Mouse (Mus musculus): ENCODE results near the gene Arpc2.

The Arpc2 gene

DNA sequence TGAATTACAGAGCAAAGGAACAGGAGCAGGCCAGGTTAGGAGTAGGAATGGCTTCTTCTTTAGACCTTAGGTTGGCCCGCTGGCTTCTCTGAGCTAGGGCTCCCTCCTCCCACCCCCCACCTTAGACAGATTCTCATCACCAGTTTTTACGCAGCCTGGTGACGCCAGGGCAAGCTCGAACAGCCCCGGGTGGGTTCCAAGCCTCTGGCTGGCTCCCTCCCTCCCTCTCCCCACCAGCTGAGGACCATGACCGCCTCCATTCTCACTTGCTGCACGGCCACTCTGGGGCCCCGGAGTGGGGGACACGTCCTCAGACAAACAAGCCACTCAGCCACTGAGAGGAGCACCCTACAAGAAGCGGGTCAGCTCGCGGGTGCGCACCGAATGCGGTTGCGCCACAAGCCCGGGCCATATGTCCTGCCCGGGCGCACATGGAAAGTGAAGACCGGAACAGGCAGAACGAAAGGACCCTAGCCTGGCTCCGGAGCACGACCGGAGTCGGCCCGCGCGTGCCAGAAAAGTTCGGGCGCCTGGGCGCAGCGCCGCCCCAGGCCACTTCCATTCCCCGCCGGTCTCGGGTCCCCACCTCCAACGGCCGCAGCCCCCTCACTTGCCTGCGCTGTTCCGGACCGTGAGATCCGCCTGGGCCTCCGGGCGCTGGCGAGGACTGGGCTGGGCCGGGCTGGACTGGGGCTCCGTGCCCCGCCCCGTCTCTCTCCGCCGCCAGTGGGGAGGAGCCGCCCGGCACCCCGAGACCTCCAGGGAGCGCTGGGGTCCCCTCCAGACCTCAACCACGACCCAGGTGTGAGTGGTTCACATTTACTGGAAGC lies 67.8 kb downstream of the Arpc2 start:
- peak; percentile 69 for DNase-seq

DNA sequence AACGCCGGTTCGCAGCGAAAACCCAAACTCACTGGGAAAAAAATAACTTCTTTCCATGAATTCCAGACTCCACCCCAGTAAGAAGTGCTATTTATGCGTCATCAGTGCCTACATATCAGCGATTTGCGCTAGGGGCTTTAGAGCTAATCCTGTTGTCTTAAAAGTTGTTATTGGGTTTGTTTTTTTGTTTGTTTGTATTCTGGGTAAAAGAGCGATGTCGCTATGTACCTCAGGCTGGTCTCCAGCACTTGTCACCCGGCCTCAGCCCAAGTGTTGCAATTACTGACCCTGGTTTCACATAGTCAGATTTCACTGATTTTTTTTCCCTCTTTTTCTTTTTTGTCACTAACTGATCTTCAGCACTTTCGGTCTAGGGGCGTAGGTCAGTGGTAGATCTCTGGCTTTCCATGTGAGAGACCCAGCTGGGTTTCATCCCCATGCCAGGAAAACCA lies 68.5 kb downstream of the Arpc2 start:
- DNase-seq: no peak

GRCm38 (mm10) chr1:74304946-74305345 lies 69.1 kb downstream of the Arpc2 start:
- DNase-seq: peak; percentile 20

DNA sequence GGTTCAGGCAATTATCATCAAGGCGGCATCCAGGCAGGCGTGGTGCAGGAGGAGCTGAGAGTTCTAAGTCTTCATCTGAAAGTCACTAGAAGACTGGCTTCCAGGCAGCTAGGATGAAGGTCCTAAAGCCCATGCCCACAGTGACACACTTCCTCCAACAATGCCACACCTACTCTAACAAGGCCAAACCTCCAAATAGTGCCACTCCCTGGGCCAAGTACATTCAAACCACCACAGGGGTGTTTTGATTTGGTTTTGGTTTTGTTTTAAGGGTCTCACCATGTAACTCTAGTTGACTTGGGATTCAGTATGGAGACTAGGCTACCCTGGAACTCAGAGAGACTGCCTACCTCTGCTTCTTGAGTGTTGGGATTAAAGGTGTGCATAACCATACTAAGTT lies 69.6 kb downstream of the Arpc2 start, which contains the start of gene Tmbim1:
Tmbim1 (minus strand) TSS at position 101 of the 400 bp plus-strand sequence.
- DNase-seq: no peak

- no peak for DNase-seq
Observed at GRCm38 (mm10) chr1:74307146-74307545, 71.3 kb downstream of the Arpc2 start.

GRCm38 (mm10) chr1:74308001-74308964 lies 72.4 kb downstream of the Arpc2 start:
- no peak for DNase-seq

GRCm38 (mm10) chr1:74309767-74310166 lies 73.9 kb downstream of the Arpc2 start:
- no peak for DNase-seq

GRCm38 (mm10) chr1:74313049-74313692 lies 77.3 kb downstream of the Arpc2 start:
- DNase-seq: peak; percentile 69

- DNase-seq: no peak
Observed at GRCm38 (mm10) chr1:74314796-74315195, 78.9 kb downstream of the Arpc2 start.

DNA sequence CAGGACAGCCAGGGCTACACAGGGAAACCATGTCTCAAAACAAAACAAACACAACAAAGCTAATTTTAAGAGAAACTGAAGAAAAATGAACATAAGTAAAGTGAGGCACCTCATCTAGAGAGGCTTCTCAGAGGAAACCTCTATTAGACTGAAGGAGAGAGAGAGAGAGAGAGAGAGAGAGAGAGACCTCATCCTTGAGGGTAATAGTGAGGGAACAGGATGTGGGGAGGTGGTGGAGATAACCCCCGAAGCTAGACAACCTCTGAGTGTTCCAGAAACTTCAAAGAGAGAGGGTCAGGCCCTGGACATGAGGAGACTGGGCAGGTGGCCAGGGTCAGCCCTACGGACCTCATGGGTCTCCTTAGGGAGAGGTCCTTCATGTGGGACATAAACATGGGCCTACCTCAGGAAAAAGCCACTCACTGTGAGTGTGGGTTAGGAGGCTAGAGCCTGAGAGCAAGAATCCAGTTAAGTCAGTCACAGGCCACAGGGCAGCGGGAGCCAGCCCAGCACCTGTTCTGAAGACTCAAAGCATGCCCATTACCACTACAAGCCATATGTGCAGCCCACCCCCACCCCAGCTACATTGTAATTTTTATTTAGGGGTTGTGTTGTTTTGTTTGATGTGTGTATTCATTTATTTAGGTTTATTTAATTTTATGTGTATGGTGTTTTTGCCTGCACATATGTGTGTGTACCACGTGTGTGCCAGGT lies 80.4 kb downstream of the Arpc2 start:
- no peak for DNase-seq
